Mouse (Mus musculus) thymus, postnatal 10 days (tissue): ENCODE measurements at regions not wholly inside any gene's neighbourhood (a gene's known extent, or its start where the extent isn't known, plus 50 kb on each side); places are given as distances from the start of the nearest gene placed in this dataset.

ENCODE experiments used
- DNase-seq, 2 experiments: peaks; one replicate each; pipeline ENCODE4 v3.0.0; 2021; ENCODE audit warnings: low spot score in 2 of 2

- DNase-seq, result no peak
Measured at GRCm38 (mm10) chr5:73729646-73730045, 78.5 kb downstream of the Spata18 start.

GRCm38 (mm10) chr5:73731423-73731822, 80.2 kb downstream of the Spata18 start:
- DNase-seq, result no peak

GRCm38 (mm10) chr5:73731991-73732565, 80.9 kb downstream of the Spata18 start:
- DNase-seq, result no peak

GRCm38 (mm10) chr5:73740766-73741165, 89.6 kb downstream of the Spata18 start:
- DNase-seq, result no peak

- DNase-seq, result no peak
Measured at GRCm38 (mm10) chr5:73741441-73741840, 90.3 kb downstream of the Spata18 start.

GRCm38 (mm10) chr5:73743953-73744352, 92.8 kb downstream of the Spata18 start:
- DNase-seq, result no peak

GRCm38 (mm10) chr5:73749791-73750190, 98.6 kb downstream of the Spata18 start:
- DNase-seq, result no peak

GRCm38 (mm10) chr5:73752225-73752644, 101.1 kb downstream of the Spata18 start:
- no peak for DNase-seq

- no peak for DNase-seq
Measured at GRCm38 (mm10) chr5:73753827-73754226, 102.6 kb downstream of the Spata18 start.

- DNase-seq, result no peak
Measured at GRCm38 (mm10) chr5:73758534-73758933, 107.4 kb downstream of the Spata18 start.

- DNase-seq, result no peak
Measured at GRCm38 (mm10) chr5:73761236-73761635, 110.1 kb downstream of the Spata18 start.

GRCm38 (mm10) chr5:73761709-73762108, 110.5 kb downstream of the Spata18 start:
- no peak for DNase-seq

- no peak for DNase-seq
Measured at GRCm38 (mm10) chr5:73764226-73764625, 113.0 kb downstream of the Spata18 start.

- DNase-seq, result no peak
Measured at GRCm38 (mm10) chr5:73765466-73765865, 114.3 kb downstream of the Spata18 start.

GRCm38 (mm10) chr5:73768253-73768652, 117.1 kb downstream of the Spata18 start:
- no peak for DNase-seq

GRCm38 (mm10) chr5:73775775-73776548, 124.8 kb downstream of the Spata18 start:
- DNase-seq, result no peak

GRCm38 (mm10) chr5:73777282-73777921, 126.2 kb downstream of the Spata18 start:
- no peak for DNase-seq

- DNase-seq, result no peak
Measured at GRCm38 (mm10) chr5:73781190-73781940, 130.2 kb downstream of the Spata18 start.

GRCm38 (mm10) chr5:73782214-73783091, 131.3 kb downstream of the Spata18 start:
- no peak for DNase-seq

GRCm38 (mm10) chr5:73787275-73787674, 136.1 kb downstream of the Spata18 start:
- DNase-seq, result no peak

GRCm38 (mm10) chr5:73792216-73792615, 141.0 kb downstream of the Spata18 start:
- no peak for DNase-seq
